Mouse (Mus musculus) testis, adult 2 months (tissue): Measurements from ENCODE around the gene Hmgcs2.

Experiments
- CTCF ChIP-seq: fragments of 200-500 bp; IDR thresholded peaks from 2 replicates; pipeline ENCODE4 v1.5.1; 2012; ENCODE audit warnings: low read depth, mild to moderate bottlenecking, inconsistent platforms, low read length, moderate library complexity; ENCODE audit not compliant: control insufficient read depth, insufficient read depth, insufficient replicate concordance
- POLR2A ChIP-seq: fragments of 200-500 bp; IDR thresholded peaks from 2 replicates; pipeline ENCODE4 v1.6.1; 2012; ENCODE audit warnings: low read depth, mild to moderate bottlenecking, inconsistent platforms, low read length, moderate library complexity; ENCODE audit not compliant: control insufficient read depth

- TF ChIP-seq CTCF (no peak), POLR2A (no peak)
These were observed 56.7 kb downstream of the Hmgcs2 start for GRCm38 (mm10) chr3:98336661-98337654.
